Mouse (Mus musculus) small intestine, adult 2 months (tissue): Measurements from ENCODE around the gene Gjc1. TPM values are rescaled to one million over a fixed set of nuclear protein-coding genes. Genes with fewer than 3 reads are reported as not detected.

Experiments
- H3K27ac ChIP-seq: fragments of 200-500 bp; 2 replicates; pipeline ENCODE4 v1.5.1; 2012; ENCODE audit warnings: low read depth, low read length, control low read depth, inconsistent platforms; ENCODE audit not compliant: insufficient read depth
- H3K27me3 ChIP-seq: fragments of 200-500 bp; 2 replicates; pipeline ENCODE4 v1.6.1; 2012; ENCODE audit warnings: mild to moderate bottlenecking, moderate library complexity, low read length, inconsistent platforms; ENCODE audit not compliant: control insufficient read depth, insufficient read depth
- H3K36me3 ChIP-seq: fragments of 200-500 bp; 2 replicates; pipeline ENCODE4 v1.6.1; 2012; ENCODE audit warnings: mild to moderate bottlenecking, low read length, control low read depth, inconsistent platforms; ENCODE audit not compliant: control insufficient read depth, insufficient read depth
- H3K4me1 ChIP-seq: fragments of 200-500 bp; 2 replicates; pipeline ENCODE4 v1.6.1; 2012; ENCODE audit warnings: low read length, inconsistent platforms, mixed read lengths; ENCODE audit not compliant: control insufficient read depth, insufficient read depth, insufficient read length
- H3K4me3 ChIP-seq: fragments of 200-500 bp; 2 replicates; pipeline ENCODE4 v1.5.1; 2012; ENCODE audit warnings: low read depth, mild to moderate bottlenecking, control low read depth, inconsistent platforms, low read length, moderate library complexity
- CTCF ChIP-seq: fragments of 200-500 bp; IDR thresholded peaks from 2 replicates; pipeline ENCODE4 v1.5.1; 2012; ENCODE audit warnings: low read depth, mild to moderate bottlenecking, control low read depth, inconsistent platforms, low read length, moderate library complexity, mixed read lengths; ENCODE audit not compliant: insufficient replicate concordance, insufficient read length; ENCODE audit errors: extremely low read depth
- POLR2A ChIP-seq: fragments of 200-500 bp; IDR thresholded peaks from 2 replicates; pipeline ENCODE4 v1.6.1; 2012; ENCODE audit warnings: low read depth, mild to moderate bottlenecking, control low read depth, inconsistent platforms, low read length, moderate library complexity
- WGBS: fragments of 180-500 bp; shearing (Covaris S2); methylation state at CpG from one replicate; pipeline ENCODE4 v1.1.7; 2018; 5-methylcytosine and 5-hydroxymethylcytosine counted together
- polyA plus RNA-seq: library from polyadenylated mRNA; depleted of rRNA; stranded (reverse); fragments of >200 nt; gene quantifications from 2 replicates; pipeline ENCODE4 v1.2.3, GENCODE M21; 2012; rRNA removed

Gene Gjc1
- polyA plus RNA-seq, 1 experiment, result 1.4 TPM

GRCm38 (mm10) chr11:102752896-102753590 lies 66.5 kb downstream of the Gjc1 start:
- TF ChIP-seq CTCF (no peak), POLR2A (no peak)
- Histone ChIP-seq H3K36me3 (no peaks in the 10 kb centered on the region), H3K4me1 (peaks cover 3% of the 10 kb centered on the region; the same call in 1 of the 2 replicates), H3K27me3 (no peaks in the 10 kb centered on the region), H3K4me3 (no peak overlapping the region), H3K27ac (no peak overlapping the region)
- 68% methylated on average over 13 of the region's 13 CpGs for WGBS

DNA sequence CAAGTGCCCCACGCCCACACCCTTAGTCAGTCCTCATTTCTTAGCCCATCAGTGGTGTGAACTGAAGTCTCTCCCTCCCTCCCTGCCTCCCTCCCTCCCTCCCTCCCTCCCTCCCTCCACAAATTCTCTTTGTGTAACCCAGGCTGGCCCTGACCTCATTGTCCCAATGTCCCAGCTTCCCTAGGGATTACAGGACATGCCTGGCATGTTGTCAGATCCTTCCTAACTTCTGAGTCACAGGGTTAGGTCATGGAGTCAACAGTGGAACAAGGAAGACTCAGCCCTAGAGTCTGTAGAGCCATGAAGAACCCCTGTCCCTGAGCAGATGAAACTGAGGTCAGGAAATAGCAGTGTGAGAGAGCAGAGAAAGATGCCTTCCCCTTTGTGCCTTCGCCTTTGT lies 69.8 kb downstream of the Gjc1 start:
- Histone ChIP-seq H3K27me3 (no peaks in the 10 kb centered on the region), H3K4me1 (peaks cover 3% of the 10 kb centered on the region; the same call in 1 of the 2 replicates), H3K27ac (no peak overlapping the region; the same call in 1 of the 2 replicates), H3K4me3 (no peak overlapping the region), H3K36me3 (no peaks in the 10 kb centered on the region)
- 78% methylated on average over 2 of the region's 2 CpGs for WGBS
- TF ChIP-seq POLR2A, result no peak
- no peak for TF ChIP-seq CTCF

Other genes starting within 250 kb of the Gjc1 start
- gene Gm11627, start 240.2 kb downstream of the Gjc1 start, polyA plus RNA-seq, result 0.42 and 0.51 TPM in 2 replicates
- 9.0 and 12.4 TPM in 2 replicates for gene Fzd2, start 215.3 kb downstream of the Gjc1 start, polyA plus RNA-seq
- gene Meioc, start 156.0 kb downstream of the Gjc1 start, polyA plus RNA-seq, result not detected in 2 replicates
- gene Ccdc43, start 121.9 kb downstream of the Gjc1 start, polyA plus RNA-seq, result 1.4 and 2.5 TPM in 2 replicates
- gene Adam11, start 58.3 kb downstream of the Gjc1 start, polyA plus RNA-seq, result 3.1 TPM in 2 replicates
- gene Higd1b, start 16.1 kb upstream of the Gjc1 start, polyA plus RNA-seq, result 0.34 TPM in 1 of 2 replicates, not detected in the other
- 30.7 and 57.1 TPM in 2 replicates for gene Eftud2, start 61.3 kb upstream of the Gjc1 start, polyA plus RNA-seq
- not detected in 2 replicates for gene Ccdc103, start 61.5 kb upstream of the Gjc1 start, polyA plus RNA-seq
- not detected in 2 replicates for gene Fam187a, start 65.5 kb upstream of the Gjc1 start, polyA plus RNA-seq
- gene Gfap, start 81.2 kb upstream of the Gjc1 start, polyA plus RNA-seq, result 0.30 and 0.65 TPM in 2 replicates
- 2.2 and 5.0 TPM in 2 replicates for gene Kif18b, start 105.4 kb upstream of the Gjc1 start, polyA plus RNA-seq
- gene C1ql1, start 127.0 kb upstream of the Gjc1 start, polyA plus RNA-seq, result 0.29 and 0.70 TPM in 2 replicates
- gene Nmt1, start 208.5 kb upstream of the Gjc1 start, polyA plus RNA-seq, result 16.8 and 34.1 TPM in 2 replicates
- gene Dcakd, start 208.6 kb upstream of the Gjc1 start, polyA plus RNA-seq, result 29.3 and 57.7 TPM in 2 replicates